Mouse (Mus musculus): ENCODE measurements around the gene Rps6ka6. TPM values are rescaled to one million over a fixed set of nuclear protein-coding genes. Genes with fewer than 3 reads are reported as not detected.

Gene Rps6ka6
- 0.61 and 1.4 TPM in 2 replicates for total RNA-seq (2014; rRNA removed; ENCODE audit: low replicate concordance)
- 1.00 and 1.2 TPM in 2 replicates for polyA plus RNA-seq (2015; fragmentation: Nextera tagmentation; extraction: Ambion mirVana)

- 67% methylated on average over 10 of the region's 10 CpGs for WGBS
- no peak for ATAC-seq (ENCODE audit: insufficient read depth, low read depth)
- TF ChIP-seq EP300 (IDR thresholded peaks at IDR 0.05; ENCODE audit: low read depth) (no peak), CTCF (IDR thresholded peaks at IDR 0.05; ENCODE audit: low read depth) (no peak)
Measured at GRCm38 (mm10) chrX:111537859-111538258, at the start of gene Rps6ka6. Rps6ka6 (minus strand) TSS chrX:111537959.

GRCm38 (mm10) chrX:111577044-111577443 lies 39.3 kb upstream of the Rps6ka6 start:
- no peak overlapping the region for H3K4me3 ChIP-seq (ENCODE audit: low read depth, low read length)
- H3K4me1 ChIP-seq (ENCODE audit: control insufficient read depth, insufficient read depth) = no peaks in the 10 kb centered on the region
- H3K27ac ChIP-seq (ENCODE audit: low read depth) = no peak overlapping the region
- TF ChIP-seq CTCF (IDR thresholded peaks at IDR 0.05; ENCODE audit: low read depth) (no peak), EP300 (IDR thresholded peaks at IDR 0.05; ENCODE audit: low read depth) (no peak)
- no peak overlapping the region for H3K9ac ChIP-seq (replicated peaks; ENCODE audit: low read depth, low read length)
- H3K27me3 ChIP-seq (ENCODE audit: control insufficient read depth, insufficient read depth, low read length) = no peaks in the 10 kb centered on the region
- no peaks in the 10 kb centered on the region for H3K36me3 ChIP-seq (replicated peaks; ENCODE audit: control insufficient read depth, insufficient read depth, low read length)
- no peak overlapping the region for H3K4me2 ChIP-seq (ENCODE audit: low read depth, low read length)
- 74% methylated on average over 2 of the region's 2 CpGs for WGBS
- ATAC-seq (ENCODE audit: insufficient read depth, low read depth) (no peak), DNase-seq (ENCODE audit: low spot score) (no peak)
- no peaks in the 10 kb centered on the region for H3K9me3 ChIP-seq (replicated peaks; ENCODE audit: control insufficient read depth, low read length)

More at GRCm38 (mm10) chrX:111537859-111538258, at the start of gene Rps6ka6:
- H3K9ac ChIP-seq (replicated peaks; ENCODE audit: low read depth, low read length) = no peak within 1 kb of the TSS
- DNase-seq (ENCODE audit: low spot score) = no peak
- H3K9me3 ChIP-seq (replicated peaks; ENCODE audit: control insufficient read depth, low read length) = no peaks in the 10 kb centered on the region
- no peaks in the 10 kb centered on the region for H3K4me1 ChIP-seq (ENCODE audit: control insufficient read depth, insufficient read depth)
- H3K36me3 ChIP-seq (replicated peaks; ENCODE audit: control insufficient read depth, insufficient read depth, low read length) = no peaks in the 10 kb centered on the region
- H3K4me2 ChIP-seq (ENCODE audit: low read depth, low read length) = no peak within 1 kb of the TSS
- H3K27me3 ChIP-seq (ENCODE audit: control insufficient read depth, insufficient read depth, low read length) = no peaks in the 10 kb centered on the region
- H3K4me3 ChIP-seq (ENCODE audit: low read depth, low read length) = no peak within 1 kb of the TSS
- H3K27ac ChIP-seq (ENCODE audit: low read depth) = no peak within 1 kb of the TSS

- no peaks in the 10 kb centered on the region for H3K27me3 ChIP-seq (ENCODE audit: control insufficient read depth, insufficient read depth, low read length)
- H3K36me3 ChIP-seq (replicated peaks; ENCODE audit: control insufficient read depth, insufficient read depth, low read length) = no peaks in the 10 kb centered on the region
- no peaks in the 10 kb centered on the region for H3K4me1 ChIP-seq (ENCODE audit: control insufficient read depth, insufficient read depth)
- H3K4me3 ChIP-seq (ENCODE audit: low read depth, low read length) = no peak overlapping the region
- TF ChIP-seq CTCF (IDR thresholded peaks at IDR 0.05; ENCODE audit: low read depth) (no peak), EP300 (IDR thresholded peaks at IDR 0.05; ENCODE audit: low read depth) (no peak)
- no peak overlapping the region for H3K27ac ChIP-seq (ENCODE audit: low read depth)
- no peak for DNase-seq (ENCODE audit: low spot score)
- H3K4me2 ChIP-seq (ENCODE audit: low read depth, low read length) = no peak overlapping the region
- H3K9me3 ChIP-seq (replicated peaks; ENCODE audit: control insufficient read depth, low read length) = no peaks in the 10 kb centered on the region
- WGBS = 88% methylated on average over 1 of the region's 1 CpGs
- no peak for ATAC-seq (ENCODE audit: insufficient read depth, low read depth)
- no peak overlapping the region for H3K9ac ChIP-seq (replicated peaks; ENCODE audit: low read depth, low read length)
Measured at GRCm38 (mm10) chrX:111518206-111518605, 19.6 kb downstream of the Rps6ka6 start.

GRCm38 (mm10) chrX:111463565-111464093 lies 74.1 kb downstream of the Rps6ka6 start:
- Histone ChIP-seq H3K27ac (ENCODE audit: low read depth) (no peak overlapping the region), H3K9me3 (replicated peaks; ENCODE audit: control insufficient read depth, low read length) (no peaks in the 10 kb centered on the region), H3K36me3 (replicated peaks; ENCODE audit: control insufficient read depth, insufficient read depth, low read length) (no peaks in the 10 kb centered on the region), H3K4me2 (ENCODE audit: low read depth, low read length) (peak overlapping the region; percentile 84), H3K9ac (replicated peaks; ENCODE audit: low read depth, low read length) (no peak overlapping the region), H3K27me3 (ENCODE audit: control insufficient read depth, insufficient read depth, low read length) (no peaks in the 10 kb centered on the region), H3K4me3 (ENCODE audit: low read depth, low read length) (peak overlapping the region; percentile 59), H3K4me1 (ENCODE audit: control insufficient read depth, insufficient read depth) (no peaks in the 10 kb centered on the region)
- TF ChIP-seq EP300 (IDR thresholded peaks at IDR 0.05; ENCODE audit: low read depth) (no peak), CTCF (IDR thresholded peaks at IDR 0.05; ENCODE audit: low read depth) (no peak)
- 22% methylated on average over 12 of the region's 12 CpGs for WGBS
- DNase-seq (ENCODE audit: low spot score) = peak; percentile 6
- no peak for ATAC-seq (ENCODE audit: insufficient read depth, low read depth)

GRCm38 (mm10) chrX:111462833-111463564 lies 74.8 kb downstream of the Rps6ka6 start:
- Histone ChIP-seq H3K4me2 (ENCODE audit: low read depth, low read length) (peak overlapping the region; percentile 84), H3K9me3 (replicated peaks; ENCODE audit: control insufficient read depth, low read length) (no peaks in the 10 kb centered on the region), H3K27me3 (ENCODE audit: control insufficient read depth, insufficient read depth, low read length) (no peaks in the 10 kb centered on the region), H3K36me3 (replicated peaks; ENCODE audit: control insufficient read depth, insufficient read depth, low read length) (no peaks in the 10 kb centered on the region), H3K27ac (ENCODE audit: low read depth) (no peak overlapping the region), H3K9ac (replicated peaks; ENCODE audit: low read depth, low read length) (0 out of 2 replicates have a peak overlapping the region, but pooled peaks have one; percentile 37), H3K4me3 (ENCODE audit: low read depth, low read length) (peak overlapping the region; percentile 59), H3K4me1 (ENCODE audit: control insufficient read depth, insufficient read depth) (no peaks in the 10 kb centered on the region)
- 15% methylated on average over 20 of the region's 72 CpGs for WGBS
- ATAC-seq (ENCODE audit: insufficient read depth, low read depth) = peak; percentile 69
- TF ChIP-seq EP300 (IDR thresholded peaks at IDR 0.05; ENCODE audit: low read depth) (no peak), CTCF (IDR thresholded peaks at IDR 0.05; ENCODE audit: low read depth) (no peak)
- no peak for DNase-seq (ENCODE audit: low spot score)
